Mouse (Mus musculus): ENCODE results near the gene Sf1.

Gene Sf1

GRCm38 (mm10) chr19:6363411-6364240 is at the start of gene Sf1:
TSS of gene Sf1 (plus strand) at chr19:6363690.
- peak; percentile 99 for DNase-seq (ENCODE audit: extremely low spot score, low spot score)

GRCm38 (mm10) chr19:6313796-6314195 is 49.7 kb upstream of the Sf1 start:
- DNase-seq (ENCODE audit: extremely low spot score, low spot score), result no peak

DNA sequence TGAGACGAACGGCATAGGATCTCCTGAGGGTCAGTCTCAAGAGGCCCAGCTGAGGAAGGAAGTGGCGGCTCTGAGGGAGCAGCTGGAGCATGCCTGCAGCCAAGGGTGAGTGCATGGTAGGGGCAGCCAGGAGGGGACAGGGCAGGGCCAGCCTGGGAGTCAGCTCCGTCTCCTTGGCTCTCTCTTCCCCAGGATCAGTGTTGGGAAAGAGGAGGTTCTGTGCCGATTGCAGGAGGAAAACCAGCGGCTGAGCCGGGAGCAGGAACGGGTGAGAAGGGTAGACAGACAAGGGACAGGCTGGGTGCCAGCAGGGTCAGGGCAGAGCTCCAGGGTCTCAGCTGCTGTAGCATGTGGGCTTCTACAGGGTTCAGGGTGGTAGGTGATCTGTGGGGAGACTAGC is 49.0 kb upstream of the Sf1 start:
- no peak for DNase-seq (ENCODE audit: extremely low spot score, low spot score)

- no peak for DNase-seq (ENCODE audit: extremely low spot score, low spot score)
Measured at GRCm38 (mm10) chr19:6315573-6315972, 47.9 kb upstream of the Sf1 start.

GRCm38 (mm10) chr19:6318145-6318544 is 45.3 kb upstream of the Sf1 start:
- DNase-seq (ENCODE audit: extremely low spot score, low spot score), result no peak

- DNase-seq (ENCODE audit: extremely low spot score, low spot score), result no peak
Measured at GRCm38 (mm10) chr19:6321358-6321757, 42.1 kb upstream of the Sf1 start.

DNA sequence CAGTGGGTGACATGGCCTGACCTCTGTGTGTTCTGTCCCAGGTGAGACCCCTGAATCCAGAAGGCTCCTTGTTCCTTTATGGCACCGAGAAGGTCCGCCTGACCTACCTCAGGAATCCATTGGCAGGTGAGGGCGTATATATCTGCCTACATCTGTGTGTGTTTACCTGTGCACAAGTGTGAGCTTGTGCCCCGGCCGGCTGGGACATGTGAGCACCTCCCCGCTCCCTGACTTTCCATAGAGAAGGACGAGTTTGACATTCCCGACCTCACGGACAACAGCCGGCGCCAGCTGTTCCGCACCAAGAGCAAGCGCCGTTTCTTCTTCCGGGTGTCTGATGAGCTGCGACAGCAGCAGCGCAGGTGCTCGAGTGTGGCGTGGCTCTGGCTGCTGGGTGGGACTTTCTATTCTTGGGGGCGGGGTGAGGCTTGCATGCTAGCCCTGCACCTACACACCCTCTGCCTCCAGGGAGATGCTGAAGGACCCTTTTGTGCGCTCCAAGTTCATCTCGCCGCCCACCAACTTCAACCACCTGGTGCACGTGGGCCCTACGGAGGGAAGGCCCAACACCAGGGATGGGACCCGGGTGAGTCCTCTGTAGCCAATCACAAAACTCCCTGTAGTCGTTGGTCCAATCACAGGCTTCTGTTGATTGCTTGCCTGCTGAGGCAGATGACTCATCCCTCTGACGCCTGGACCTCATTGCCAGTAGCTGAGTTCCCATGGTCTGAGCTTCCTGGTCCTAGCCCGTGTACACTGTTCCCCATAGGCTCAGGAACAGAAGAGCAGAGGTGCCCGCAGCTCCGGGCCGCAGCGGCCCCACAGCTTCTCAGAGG is 41.5 kb upstream of the Sf1 start:
- no peak for DNase-seq (ENCODE audit: extremely low spot score, low spot score)

DNA sequence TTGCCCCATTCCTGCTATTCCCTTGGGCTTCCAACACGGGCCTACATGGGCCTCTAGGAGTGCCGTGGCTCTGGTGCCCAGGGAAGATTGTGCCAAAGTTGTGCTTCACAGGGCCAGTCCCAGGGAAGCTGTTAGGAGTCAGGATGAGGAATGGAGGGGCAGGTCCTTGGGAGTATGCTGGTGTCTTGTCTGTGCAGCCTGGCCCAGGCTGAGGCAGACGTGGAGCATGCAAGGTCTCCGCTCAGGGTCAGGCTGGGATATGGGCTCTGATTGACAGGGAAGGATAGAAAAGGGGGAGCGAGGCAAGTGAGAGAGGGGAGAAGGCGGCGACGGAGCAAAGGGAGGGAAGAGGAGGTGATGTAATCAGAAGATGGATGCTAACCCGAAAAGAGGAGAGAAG is 38.7 kb upstream of the Sf1 start:
- no peak for DNase-seq (ENCODE audit: extremely low spot score, low spot score)

DNA sequence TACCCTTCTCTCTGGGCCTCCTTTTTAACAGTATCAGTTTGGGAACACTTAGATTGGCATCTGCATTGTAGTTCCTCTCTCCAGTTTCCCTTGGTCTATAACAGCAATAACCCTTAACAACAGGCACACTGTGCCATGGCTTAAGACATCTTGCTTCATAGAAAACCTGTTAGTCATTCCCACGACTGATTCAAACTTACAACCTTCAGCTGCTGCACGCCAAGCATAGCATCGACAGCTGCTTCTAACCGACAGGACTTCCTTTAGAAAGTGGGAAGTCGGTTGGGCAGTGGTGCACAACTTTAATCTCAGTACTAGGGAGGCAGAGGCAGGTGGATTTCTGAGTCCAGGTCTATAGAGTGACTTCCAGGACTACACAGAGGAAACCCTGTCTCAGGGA is 32.3 kb upstream of the Sf1 start:
- no peak for DNase-seq (ENCODE audit: extremely low spot score, low spot score)

- DNase-seq (ENCODE audit: extremely low spot score, low spot score), result peak; percentile 64
Measured at GRCm38 (mm10) chr19:6331719-6332516, 31.6 kb upstream of the Sf1 start.

- DNase-seq (ENCODE audit: extremely low spot score, low spot score), result no peak
Measured at GRCm38 (mm10) chr19:6333761-6334595, 29.5 kb upstream of the Sf1 start.

- DNase-seq (ENCODE audit: extremely low spot score, low spot score), result peak; percentile 91
Measured at GRCm38 (mm10) chr19:6334673-6335457, 28.6 kb upstream of the Sf1 start, which contains the start of gene Men1. TSS of gene Men1 (plus strand) at chr19:6334979.

DNA sequence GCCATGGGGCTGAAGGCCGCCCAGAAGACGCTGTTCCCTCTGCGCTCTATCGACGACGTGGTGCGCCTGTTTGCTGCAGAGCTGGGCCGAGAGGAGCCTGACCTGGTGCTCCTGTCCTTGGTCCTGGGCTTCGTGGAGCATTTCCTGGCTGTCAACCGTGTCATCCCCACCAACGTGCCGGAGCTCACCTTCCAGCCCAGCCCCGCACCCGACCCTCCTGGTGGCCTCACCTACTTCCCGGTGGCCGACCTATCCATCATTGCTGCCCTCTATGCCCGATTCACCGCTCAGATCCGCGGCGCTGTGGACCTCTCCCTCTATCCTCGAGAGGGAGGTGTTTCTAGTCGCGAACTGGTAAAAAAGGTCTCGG is 28.0 kb upstream of the Sf1 start:
- DNase-seq (ENCODE audit: extremely low spot score, low spot score), result no peak

DNA sequence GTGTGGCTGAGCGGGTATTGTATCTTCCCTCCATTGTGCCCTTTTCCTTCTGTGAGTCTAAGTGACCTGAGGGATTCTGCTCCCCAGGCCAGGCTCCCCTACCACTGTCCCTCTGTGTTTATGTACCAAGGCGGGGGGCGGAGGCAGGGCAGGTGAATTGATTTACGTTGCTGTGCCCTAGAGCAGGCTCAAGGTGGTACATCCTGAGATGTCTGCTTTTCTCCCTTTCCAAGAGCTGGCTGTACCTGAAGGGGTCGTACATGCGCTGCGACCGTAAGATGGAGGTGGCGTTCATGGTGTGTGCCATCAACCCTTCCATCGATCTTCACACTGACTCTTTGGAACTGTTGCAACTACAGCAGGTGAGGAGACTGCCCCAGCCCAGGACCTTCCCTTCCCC is 26.6 kb upstream of the Sf1 start:
- DNase-seq (ENCODE audit: extremely low spot score, low spot score), result no peak

GRCm38 (mm10) chr19:6338171-6338570 is 25.3 kb upstream of the Sf1 start:
- no peak for DNase-seq (ENCODE audit: extremely low spot score, low spot score)

DNA sequence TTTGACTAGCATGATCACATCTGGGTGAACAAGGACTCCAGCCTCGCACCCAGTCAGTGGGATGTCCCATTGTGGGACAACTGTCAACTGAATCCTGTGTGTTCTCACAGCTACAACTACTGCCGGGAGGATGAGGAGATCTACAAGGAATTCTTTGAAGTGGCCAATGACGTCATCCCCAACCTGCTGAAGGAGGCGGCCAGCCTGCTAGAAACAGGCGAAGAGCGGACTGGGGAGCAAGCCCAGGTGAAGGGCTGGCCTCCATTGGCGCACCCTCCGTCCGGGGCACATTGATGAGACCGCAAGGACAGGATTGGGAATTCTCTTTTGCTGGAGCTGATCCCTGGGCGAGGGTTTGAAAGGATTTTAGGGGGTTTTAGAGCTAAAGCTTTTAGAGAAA is 24.8 kb upstream of the Sf1 start:
- DNase-seq (ENCODE audit: extremely low spot score, low spot score), result no peak

- no peak for DNase-seq (ENCODE audit: extremely low spot score, low spot score)
Measured at GRCm38 (mm10) chr19:6339191-6339590, 24.3 kb upstream of the Sf1 start.

DNA sequence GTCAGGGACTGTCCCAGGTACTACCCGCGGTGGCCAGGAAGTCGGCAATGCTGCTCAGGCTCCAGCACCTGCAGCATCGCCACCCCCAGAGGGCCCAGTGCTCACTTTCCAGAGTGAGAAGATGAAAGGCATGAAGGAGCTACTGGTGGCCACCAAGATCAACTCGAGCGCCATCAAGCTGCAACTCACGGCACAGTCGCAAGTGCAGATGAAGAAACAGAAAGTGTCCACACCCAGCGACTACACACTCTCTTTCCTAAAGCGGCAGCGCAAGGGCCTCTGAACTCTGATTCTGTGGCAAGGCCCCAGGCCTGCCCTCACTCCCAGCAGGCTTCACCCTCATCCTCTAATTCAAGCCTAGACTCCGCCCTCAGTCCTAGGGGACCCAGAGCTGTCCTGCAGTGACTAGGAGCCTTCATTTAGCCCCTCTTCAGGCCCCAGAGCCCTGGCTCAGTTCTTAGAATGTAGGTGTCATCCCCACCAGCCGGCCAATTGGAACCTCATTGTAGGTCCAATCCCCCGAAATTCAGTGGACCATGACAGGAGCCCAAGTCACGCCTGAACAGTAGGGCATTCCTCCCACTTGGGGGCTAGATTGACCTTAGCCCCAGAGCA is 23.5 kb upstream of the Sf1 start:
- DNase-seq (ENCODE audit: extremely low spot score, low spot score), result no peak

Data from neural tube, embryonic 10.5 days (tissue).